Mouse (Mus musculus) cerebellum, adult 2 months (tissue): ENCODE measurements around the gene Cyp2u1.

Experiments used
- CTCF ChIP-seq: fragments of 200-500 bp; IDR thresholded peaks from 2 replicates; pipeline ENCODE4 v1.5.1; 2011; ENCODE audit warnings: low read depth, mild to moderate bottlenecking, control low read depth, low read length, moderate library complexity, borderline replicate concordance; ENCODE audit not compliant: insufficient read depth
- POLR2A ChIP-seq: fragments of 200-500 bp; IDR thresholded peaks from 2 replicates; pipeline ENCODE4 v1.6.1; 2011; ENCODE audit warnings: low read length, control low read depth, borderline replicate concordance; ENCODE audit not compliant: insufficient read depth

DNA sequence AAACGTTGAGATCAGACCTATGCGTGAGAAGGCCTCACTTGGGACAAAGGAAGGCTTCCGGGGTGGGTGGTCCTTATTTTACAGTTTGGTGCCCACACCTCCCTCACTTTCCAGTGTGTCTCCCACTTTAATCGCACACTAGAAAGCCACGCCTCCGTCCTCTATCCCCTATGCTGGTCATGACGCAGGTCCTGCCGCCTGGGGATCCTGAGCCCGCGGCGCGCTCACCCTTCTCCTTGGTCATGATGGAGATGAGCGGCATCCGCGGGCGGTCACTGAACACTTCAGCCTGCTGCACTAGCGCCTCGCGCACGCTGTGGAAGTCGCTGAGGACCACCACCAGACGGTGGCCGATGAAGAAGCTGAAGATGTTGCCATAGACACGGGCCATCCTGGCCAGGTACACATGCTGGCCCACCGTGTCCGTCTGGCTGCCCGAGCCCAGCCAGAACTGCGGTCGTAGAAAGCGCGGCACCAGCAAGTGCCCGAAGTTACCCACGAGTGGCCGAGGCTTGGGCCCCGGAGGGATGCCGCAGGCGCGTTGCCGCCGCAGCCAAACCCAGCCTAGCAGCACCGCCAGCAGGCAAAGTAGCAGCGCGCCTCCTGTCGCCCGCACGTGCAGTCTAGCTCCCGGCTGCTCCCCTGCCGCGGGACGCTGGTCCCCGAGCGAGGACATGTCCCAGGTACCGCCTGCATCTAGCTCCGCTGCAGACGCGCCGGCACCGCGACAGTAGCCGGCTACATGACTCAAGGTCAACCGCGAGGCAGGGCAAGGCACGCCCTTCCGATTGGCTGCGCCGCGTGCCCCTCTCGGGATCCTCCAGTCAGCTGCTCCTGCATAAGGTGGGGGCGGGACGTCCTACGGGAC, at the start of gene Cyp2u1:
- TF ChIP-seq CTCF (no peak), POLR2A (peak; percentile 94)
